Mouse (Mus musculus) thymus, postnatal 4 days (tissue): ENCODE data around the gene Hdgfl1.

Experiments
- DNase-seq: peaks from one replicate; pipeline ENCODE4 v3.0.0; 2021

The Hdgfl1 gene

GRCm38 (mm10) chr13:26769955-26770354 is at the start of gene Hdgfl1:
Hdgfl1 (minus strand) TSS chr13:26770165.
- no peak for DNase-seq

GRCm38 (mm10) chr13:26795460-26795859 is 25.5 kb upstream of the Hdgfl1 start:
- no peak for DNase-seq

- peak; percentile 8 for DNase-seq
These were observed 541 bp downstream of the Hdgfl1 start for GRCm38 (mm10) chr13:26769424-26769823.

GRCm38 (mm10) chr13:26761966-26762803 is 7.8 kb downstream of the Hdgfl1 start:
- DNase-seq = no peak

- DNase-seq = no peak
These were observed 17.1 kb downstream of the Hdgfl1 start for GRCm38 (mm10) chr13:26752863-26753262.

DNA sequence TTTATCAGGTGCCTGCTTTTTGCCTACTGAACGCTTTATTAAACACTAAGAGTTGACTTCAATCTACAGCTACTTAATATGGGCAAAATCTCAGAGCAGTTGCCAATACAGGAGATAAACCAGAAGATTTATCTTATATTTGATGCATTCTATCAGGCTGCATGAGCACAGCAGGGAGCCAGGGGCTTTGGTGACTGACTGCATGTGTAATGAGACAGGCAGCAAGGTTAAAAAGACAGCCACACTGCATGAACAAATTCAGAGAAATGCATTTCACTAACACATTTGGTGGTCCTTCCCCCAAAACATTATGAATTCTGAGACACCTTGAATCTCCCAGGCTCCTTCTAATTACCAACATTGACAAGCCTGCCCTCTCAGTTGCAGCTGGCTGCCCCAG is 17.6 kb downstream of the Hdgfl1 start:
- no peak for DNase-seq

GRCm38 (mm10) chr13:26745760-26746457 is 24.1 kb downstream of the Hdgfl1 start:
- no peak for DNase-seq

- no peak for DNase-seq
These were observed 24.8 kb downstream of the Hdgfl1 start for GRCm38 (mm10) chr13:26745059-26745759.

GRCm38 (mm10) chr13:26744068-26744467 is 25.9 kb downstream of the Hdgfl1 start:
- DNase-seq = no peak

DNA sequence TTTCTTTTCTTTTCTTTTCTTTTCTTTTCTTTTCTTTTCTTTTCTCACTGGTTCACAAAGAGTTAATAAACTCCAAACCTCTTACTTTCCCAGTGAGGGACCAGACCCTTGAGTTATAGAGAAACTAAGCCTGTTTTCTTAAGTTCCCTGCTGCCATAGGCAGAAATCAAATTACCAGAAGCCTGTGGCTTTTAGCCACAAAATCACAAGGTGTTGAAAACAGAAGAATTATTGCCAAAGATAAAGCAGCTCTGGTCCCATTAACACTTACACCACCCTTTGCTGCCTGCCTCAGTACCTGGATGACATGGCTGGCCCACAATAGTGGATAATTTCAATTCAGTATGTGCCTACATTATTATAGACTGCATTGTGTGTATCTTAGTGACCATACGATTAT is 35.0 kb downstream of the Hdgfl1 start:
- no peak for DNase-seq

GRCm38 (mm10) chr13:26724250-26724649 is 45.7 kb downstream of the Hdgfl1 start:
- no peak for DNase-seq

DNA sequence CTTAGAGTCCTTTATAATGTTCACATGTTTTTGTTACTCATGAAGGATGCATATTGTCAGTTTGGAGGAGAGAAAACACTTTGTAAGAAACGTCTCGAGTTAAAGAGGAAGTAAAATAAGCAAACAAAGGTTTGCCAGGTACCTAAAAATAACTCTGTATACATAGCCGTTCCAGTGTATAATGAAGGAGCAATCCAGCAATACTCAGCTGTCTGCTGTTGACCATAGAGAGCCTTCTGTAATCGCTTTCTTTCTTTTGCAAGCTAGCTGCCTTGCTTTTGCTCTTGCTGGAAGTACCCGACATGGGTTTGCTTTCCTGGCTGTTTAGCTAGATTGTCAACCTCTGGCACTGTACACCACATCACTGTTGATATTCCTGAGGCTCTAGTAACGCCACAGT is 48.6 kb downstream of the Hdgfl1 start:
- no peak for DNase-seq

- no peak for DNase-seq
These were observed 49.0 kb downstream of the Hdgfl1 start for GRCm38 (mm10) chr13:26720917-26721316.

- DNase-seq = no peak
These were observed 50.7 kb downstream of the Hdgfl1 start for GRCm38 (mm10) chr13:26719146-26719715.
